Mouse (Mus musculus) C2C12 (cell line): ENCODE results near the gene Rere.
"Not testable (repeated sequence)": the region's sequence is repeated elsewhere in the genome, so short reads cannot be mapped to it uniquely, and the experiment has no call there.

Experiments used
- CEBPB ChIP-seq: IDR thresholded peaks from one replicate; pipeline ENCODE4 v1.6.1; 2011; ENCODE audit warnings: low read depth, mild to moderate bottlenecking, control low read depth, moderate library complexity
- CTCF ChIP-seq: IDR thresholded peaks from one replicate; pipeline ENCODE4 v1.5.1; 2011; ENCODE audit not compliant: control insufficient read depth, insufficient read depth, insufficient read length
- MAX ChIP-seq: IDR thresholded peaks from one replicate; pipeline ENCODE4 v1.6.1; 2011; ENCODE audit warnings: mild to moderate bottlenecking, control low read depth
- MYOD1 ChIP-seq: IDR thresholded peaks from one replicate; pipeline ENCODE4 v1.6.1; 2011; ENCODE audit warnings: low read depth; ENCODE audit not compliant: control insufficient read depth, insufficient read length
- USF1 ChIP-seq: IDR thresholded peaks from one replicate; pipeline ENCODE4 v1.6.1; 2011; ENCODE audit warnings: low read depth, mild to moderate bottlenecking, control low read depth, moderate library complexity

- not testable (repeated sequence) for TF ChIP-seq CTCF, USF1, CEBPB, MYOD1, MAX
These were observed 10.7 kb upstream of the Rere start for GRCm38 (mm10) chr4:150270718-150271117.
